Mouse (Mus musculus) MEL (cell line): ENCODE measurements around the gene Man2a1. TPM values are rescaled to one million over a fixed set of nuclear protein-coding genes. Genes with fewer than 3 reads are reported as not detected.

Experiments
- DNase-seq: peaks from one replicate; pipeline ENCODE4 v3.0.0; 2011; ENCODE audit warnings: low read depth, low spot score
- H3K27ac ChIP-seq: 2 replicates; pipeline ENCODE4 v1.5.1; 2012; ENCODE audit warnings: low read depth, mild to moderate bottlenecking, control low read depth, low read length, moderate library complexity; ENCODE audit not compliant: control insufficient read depth
- H3K27me3 ChIP-seq, 2 experiments: fragments of 150-350 bp in 1 of 2; sonication (generic) in 1 of 2; 2 replicates each; pipeline ENCODE4 v1.6.1; 2012; ENCODE audit warnings: low read length in 2 of 2, mild to moderate bottlenecking in 2 of 2, improper control_type of control experiment in 1 of 2, moderate library complexity in 1 of 2; ENCODE audit not compliant: insufficient read depth in 2 of 2, control insufficient read depth in 1 of 2
- H3K36me3 ChIP-seq, 2 experiments: 2 replicates each; pipeline ENCODE4 v1.6.1; 2012 to 2014; ENCODE audit warnings: low read length in 2 of 2, improper control_type of control experiment in 1 of 2, inconsistent platforms in 1 of 2, mild to moderate bottlenecking in 1 of 2; ENCODE audit not compliant: insufficient read depth in 2 of 2, control insufficient read depth in 1 of 2
- H3K4me1 ChIP-seq, 2 experiments: fragments of 150-350 bp in 1 of 2; sonication (generic) in 1 of 2; 2 replicates each; pipeline ENCODE4 v1.6.1; 2012; ENCODE audit warnings: low read length in 2 of 2, improper control_type of control experiment in 1 of 2, mild to moderate bottlenecking in 1 of 2; ENCODE audit not compliant: insufficient read depth in 2 of 2, control insufficient read depth in 1 of 2
- H3K4me3 ChIP-seq, 2 experiments: fragments of 150-350 bp in 1 of 2; sonication (generic) in 1 of 2; 2 replicates each; pipeline ENCODE4 v1.5.1; 2012; ENCODE audit warnings: low read depth in 2 of 2, low read length in 2 of 2, mild to moderate bottlenecking in 2 of 2, moderate library complexity in 2 of 2, control low read depth in 1 of 2, improper control_type of control experiment in 1 of 2; ENCODE audit not compliant: control insufficient read depth in 1 of 2, insufficient read depth in 1 of 2
- H3K79me2 ChIP-seq: 2 replicates; pipeline ENCODE4 v1.6.1; 2012; ENCODE audit warnings: mild to moderate bottlenecking, low read length, moderate library complexity; ENCODE audit not compliant: control insufficient read depth, poor library complexity, insufficient read depth
- H3K9ac ChIP-seq: 2 replicates; pipeline ENCODE4 v1.6.1; 2012; ENCODE audit warnings: low read depth, mild to moderate bottlenecking, control low read depth, low read length, moderate library complexity; ENCODE audit not compliant: control insufficient read depth, poor library complexity, severe bottlenecking
- H3K9me3 ChIP-seq: fragments of 150-350 bp; sonication (generic); replicated peaks from 2 replicates; pipeline ENCODE4 v1.6.1; 2012; ENCODE audit warnings: mild to moderate bottlenecking, low read length, improper control_type of control experiment, moderate library complexity; ENCODE audit not compliant: insufficient read depth
- BHLHE40 ChIP-seq: IDR thresholded peaks from 2 replicates; pipeline ENCODE4 v1.6.1; 2012; ENCODE audit warnings: low read depth, mild to moderate bottlenecking, inconsistent platforms, low read length, improper control_type of control experiment, borderline replicate concordance
- CHD1 ChIP-seq: IDR thresholded peaks from 2 replicates; pipeline ENCODE4 v1.6.1; 2012; ENCODE audit warnings: low read depth, mild to moderate bottlenecking, inconsistent platforms, low read length, improper control_type of control experiment
- CHD2 ChIP-seq: IDR thresholded peaks from 2 replicates; pipeline ENCODE4 v1.6.1; 2011; ENCODE audit warnings: low read length, improper control_type of control experiment
- CTCF ChIP-seq, 3 experiments: IDR thresholded peaks in 2 of 3; conservative IDR thresholded peaks in 1 of 3; 2 replicates each; pipeline ENCODE4 v1.5.1; 2011 to 2012; ENCODE audit warnings: low read length in 3 of 3, low read depth in 2 of 3, mild to moderate bottlenecking in 2 of 3, improper control_type of control experiment in 1 of 3, inconsistent platforms in 1 of 3, mixed read lengths in 1 of 3, moderate library complexity in 1 of 3; ENCODE audit not compliant: control insufficient read depth in 1 of 3, insufficient read depth in 1 of 3, poor library complexity in 1 of 3, severe bottlenecking in 1 of 3
- ELF1 ChIP-seq: IDR thresholded peaks from 2 replicates; pipeline ENCODE4 v1.6.1; 2014; ENCODE audit warnings: low read depth, mild to moderate bottlenecking, inconsistent platforms, low read length, improper control_type of control experiment, moderate library complexity
- EP300 ChIP-seq, 2 experiments: IDR thresholded peaks; 2 replicates each; pipeline ENCODE4 v1.6.1; 2011; ENCODE audit warnings: improper control_type of control experiment in 2 of 2, low read length in 2 of 2, low read depth in 1 of 2, mild to moderate bottlenecking in 1 of 2
- GATA1 ChIP-seq: IDR thresholded peaks from 2 replicates; pipeline ENCODE4 v1.6.1; 2011; ENCODE audit warnings: low read depth, low read length, improper control_type of control experiment
- MAFK ChIP-seq: IDR thresholded peaks from 2 replicates; pipeline ENCODE4 v1.6.1; 2011; ENCODE audit warnings: low read depth, mild to moderate bottlenecking, low read length, improper control_type of control experiment, borderline replicate concordance
- MAX ChIP-seq: IDR thresholded peaks from 2 replicates; pipeline ENCODE4 v1.6.1; 2011; ENCODE audit warnings: low read length, improper control_type of control experiment
- MEF2A ChIP-seq: IDR thresholded peaks from 2 replicates; pipeline ENCODE4 v1.6.1; 2014; ENCODE audit warnings: low read depth, mild to moderate bottlenecking, inconsistent platforms, low read length, improper control_type of control experiment; ENCODE audit not compliant: poor library complexity, insufficient replicate concordance, severe bottlenecking; ENCODE audit errors: extremely low read depth
- POLR2A ChIP-seq, 2 experiments: IDR thresholded peaks; 2 replicates each; pipeline ENCODE4 v1.6.1; 2011 to 2012; ENCODE audit warnings: low read length in 2 of 2, mild to moderate bottlenecking in 2 of 2, control low read depth in 1 of 2, improper control_type of control experiment in 1 of 2, low read depth in 1 of 2, moderate library complexity in 1 of 2; ENCODE audit not compliant: control insufficient read depth in 1 of 2, insufficient read depth in 1 of 2, poor library complexity in 1 of 2
- POLR2AphosphoS2 ChIP-seq: IDR thresholded peaks from 2 replicates; pipeline ENCODE4 v1.6.1; 2011; ENCODE audit warnings: low read length, improper control_type of control experiment
- POLR2AphosphoS5 ChIP-seq: IDR thresholded peaks from 2 replicates; pipeline ENCODE4 v1.6.1; 2012; ENCODE audit warnings: low read depth, borderline replicate concordance, mild to moderate bottlenecking, inconsistent platforms, low read length, moderate library complexity, mixed read lengths
- SIN3A ChIP-seq: IDR thresholded peaks from 2 replicates; pipeline ENCODE4 v1.6.1; 2012; ENCODE audit warnings: low read length, improper control_type of control experiment, inconsistent platforms
- TAL1 ChIP-seq: IDR thresholded peaks from 2 replicates; pipeline ENCODE4 v1.6.1; 2012; ENCODE audit warnings: mild to moderate bottlenecking, inconsistent platforms, low read length, moderate library complexity, mixed read lengths
- TCF12 ChIP-seq: IDR thresholded peaks from 2 replicates; pipeline ENCODE4 v1.6.1; 2014; ENCODE audit warnings: low read depth, mild to moderate bottlenecking, inconsistent platforms, low read length, improper control_type of control experiment, moderate library complexity
- UBTF ChIP-seq: IDR thresholded peaks from 2 replicates; pipeline ENCODE4 v1.6.1; 2012; ENCODE audit warnings: low read depth, mild to moderate bottlenecking, inconsistent platforms, low read length, improper control_type of control experiment, moderate library complexity, borderline replicate concordance; ENCODE audit not compliant: insufficient read depth
- USF1 ChIP-seq: IDR thresholded peaks from 2 replicates; pipeline ENCODE4 v1.6.1; 2014; ENCODE audit warnings: low read depth, mild to moderate bottlenecking, inconsistent platforms, low read length, improper control_type of control experiment, moderate library complexity
- USF2 ChIP-seq, 2 experiments: IDR thresholded peaks; 2 replicates each; pipeline ENCODE4 v1.6.1; 2011 to 2012; ENCODE audit warnings: improper control_type of control experiment in 2 of 2, low read length in 2 of 2, borderline replicate concordance in 1 of 2, inconsistent platforms in 1 of 2, low read depth in 1 of 2, mild to moderate bottlenecking in 1 of 2; ENCODE audit not compliant: insufficient read depth in 1 of 2
- ZKSCAN1 ChIP-seq: IDR thresholded peaks from 2 replicates; pipeline ENCODE4 v1.6.1; 2012; ENCODE audit warnings: low read depth, mild to moderate bottlenecking, inconsistent platforms, low read length, improper control_type of control experiment, moderate library complexity
- polyA plus RNA-seq, 2 experiments: library from polyadenylated mRNA; stranded (reverse) in 1 of 2; unstranded in 1 of 2; fragments of >175 nt in 1 of 2; fragments of >200 nt in 1 of 2; gene quantifications; 2 replicates each; pipeline versions ENCODE4 v1.2.1 to v1.2.4; 2012; ENCODE audit warnings: low replicate concordance in 2 of 2, low read depth in 1 of 2; ENCODE audit not compliant: insufficient read length in 2 of 2, insufficient read depth in 1 of 2, missing spikeins in 1 of 2
- total RNA-seq: library from RNA; depleted of rRNA; stranded (reverse); fragments of 300-350 nt; gene quantifications from 2 replicates; pipeline ENCODE4 v1.2.3, GENCODE M21; 2012

Gene Man2a1
- total and polyA plus RNA-seq, 3 experiments, result 8.7 to 27.5 (median 9.1) TPM

DNA sequence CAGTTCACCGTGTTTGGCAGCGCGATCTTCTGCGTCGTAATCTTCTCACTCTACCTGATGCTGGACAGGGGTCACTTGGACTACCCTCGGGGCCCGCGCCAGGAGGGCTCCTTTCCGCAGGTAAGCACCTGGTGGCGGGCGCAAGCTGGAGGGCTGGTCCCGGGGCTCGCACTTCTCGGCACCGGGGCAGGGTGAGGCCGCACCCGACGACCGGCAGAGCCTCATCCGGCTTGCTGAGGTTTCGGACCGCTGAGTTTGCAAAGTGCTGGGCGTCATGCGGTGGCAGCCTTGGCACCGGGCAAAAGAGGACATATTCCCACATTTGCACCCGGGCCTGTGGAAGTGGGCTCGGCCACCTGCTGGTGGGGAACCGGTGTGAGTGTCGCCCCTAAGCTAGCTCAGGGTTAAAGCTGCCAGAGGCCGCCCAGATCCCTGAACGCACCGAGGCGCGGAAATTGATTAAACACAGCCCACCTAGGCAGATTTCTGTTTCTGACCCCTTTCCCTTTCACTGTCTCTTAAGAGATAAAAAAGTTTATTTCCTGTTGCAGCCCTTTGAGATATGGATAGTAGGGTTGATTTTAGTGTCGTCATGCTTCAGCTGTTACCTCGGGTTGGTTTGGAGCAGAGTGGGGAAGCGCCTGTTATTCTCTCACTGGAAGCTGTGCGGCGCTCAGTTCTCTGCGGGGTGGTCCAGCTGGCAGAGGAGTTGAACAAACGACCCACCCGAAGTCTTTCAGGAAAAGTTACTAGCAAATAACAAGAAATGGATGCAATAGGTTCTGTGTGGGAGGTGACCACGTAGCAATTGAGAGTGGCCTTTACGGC, 1.4 kb downstream of the Man2a1 start (continued):
- TF ChIP-seq CHD1, result no peak
- peak; percentile 64 for TF ChIP-seq TCF12
- TF ChIP-seq MAFK, result peak; percentile 24; the same call in 1 of the 2 replicates
- TF ChIP-seq ZKSCAN1, result no peak
- no peak for TF ChIP-seq POLR2AphosphoS5
- TF ChIP-seq POLR2A (IDR thresholded peaks at IDR 0.05; ENCODE audit: control insufficient read depth in 1 of 2, insufficient read depth in 1 of 2, low read depth in 1 of 2, low read length in 2 of 2, poor library complexity in 1 of 2), result peak; percentile 23 to 29; a peak in 1 of 4 replicates
- TF ChIP-seq CHD2, result no peak
- TF ChIP-seq MAX, result no peak; the same call in 1 of the 2 replicates
- no peak for TF ChIP-seq ELF1
- no peak for TF ChIP-seq USF2 (IDR thresholded peaks at IDR 0.05; ENCODE audit: borderline replicate concordance in 1 of 2, insufficient read depth in 1 of 2, low read depth in 1 of 2, low read length in 2 of 2)
- peak; percentile 13; the same call in 1 of the 2 replicates for TF ChIP-seq TAL1
- 0 out of 2 replicates have a peak, but pooled peaks have one; percentile 23 for TF ChIP-seq BHLHE40
- TF ChIP-seq MEF2A, result no peak
- TF ChIP-seq POLR2AphosphoS2, result 0 out of 2 replicates have a peak, but pooled peaks have one; percentile 25
- TF ChIP-seq SIN3A, result peak; percentile 91
- peak; percentile 65 for TF ChIP-seq GATA1
- TF ChIP-seq CTCF (IDR thresholded peaks at IDR 0.05 in 2 of 3, conservative IDR thresholded peaks at IDR 0.05 in 1 of 3; ENCODE audit: control insufficient read depth in 1 of 3, insufficient read depth in 1 of 3, low read depth in 2 of 3, low read length in 3 of 3, poor library complexity in 1 of 3, severe bottlenecking in 1 of 3), result peak; percentile 9 to 52 (median 45); a peak in 4 of 6 replicates
- peak; percentile 24 to 75; a peak in 3 of 4 replicates for TF ChIP-seq EP300 (IDR thresholded peaks at IDR 0.05; ENCODE audit: low read depth in 1 of 2, low read length in 2 of 2)
- TF ChIP-seq UBTF, result no peak; the same call in 1 of the 2 replicates

DNA sequence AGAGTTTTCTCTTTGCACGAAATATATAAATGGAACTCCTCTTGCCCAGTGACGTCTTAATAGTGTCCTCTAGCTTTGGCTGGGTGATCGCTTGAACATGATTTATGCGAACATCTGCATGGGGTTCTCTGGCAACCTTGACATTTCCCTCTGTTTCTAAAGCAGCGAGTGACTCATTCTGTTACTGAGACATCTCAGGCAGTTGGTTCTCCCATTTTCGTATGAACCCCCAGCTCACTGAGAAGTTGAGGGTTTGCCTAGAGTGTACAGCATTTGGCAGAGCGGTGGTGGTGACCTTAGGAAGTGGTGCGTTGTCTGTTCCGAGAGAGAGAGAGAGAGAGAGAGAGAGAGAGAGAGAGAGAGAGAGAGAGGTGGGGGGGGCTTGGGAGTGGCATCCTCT, 2.6 kb downstream of the Man2a1 start:
- Histone ChIP-seq H3K36me3 (peaks cover 0 to 41% of the 10 kb centered on the region in 2 experiments; a peak in 2 of 4 replicates), H3K27me3 (no peaks in the 10 kb centered on the region), H3K27ac (no peak overlapping the region), H3K9me3 (no peaks in the 10 kb centered on the region), H3K4me1 (peaks cover 15 to 28% of the 10 kb centered on the region in 2 experiments), H3K4me3 (peak overlapping the region in 1 of 2 experiments; percentile 12; a peak in 2 of 4 replicates), H3K9ac (peak overlapping the region; percentile 49), H3K79me2 (peaks cover 36% of the 10 kb centered on the region)
- DNase-seq, result peak; percentile 29
- no peak for TF ChIP-seq USF1
- no peak for TF ChIP-seq MAFK
